Mouse (Mus musculus) regulatory T cell (primary cell): ENCODE data around the gene Hist1h1d.

Experiments
- in situ Hi-C: fragments of 300-600 bp; cut with MboI, MseI; formaldehyde crosslinking; loops from one replicate; pipeline ENCODE4 v1.15.1; 2025; ENCODE audit warnings: high pct_unique_total_duplicates

Hist1h1d gene

GRCm38 (mm10) chr13:23552962-23553361 lies at the start of gene Hist1h1d:
Gene Hist1h1d, plus strand, starts transcription at chr13:23553262.
- in situ Hi-C loops = loop anchor here (25.0 kb wide), 2 partner anchors 1059 to 1741 kb away; partner anchors contain the start of genes Hist1h2ao, Hist1h2bq and Hist1h4m

GRCm38 (mm10) chr13:23503797-23504196 lies 49.3 kb upstream of the Hist1h1d start:
- in situ Hi-C loops = loop anchor here (5.0 kb wide), 1 partner anchor 206 kb away; no protein-coding TSS in a partner anchor

- in situ Hi-C loops = loop anchor here (5.0 kb wide), 1 partner anchor 44 kb away; no protein-coding TSS in a partner anchor
These were observed 47.3 kb upstream of the Hist1h1d start for GRCm38 (mm10) chr13:23505662-23506345.

GRCm38 (mm10) chr13:23506351-23506750 lies 46.7 kb upstream of the Hist1h1d start:
- in situ Hi-C loops = loop anchor here (5.0 kb wide), 1 partner anchor 44 kb away; no protein-coding TSS in a partner anchor

- in situ Hi-C loops = loop anchor here (5.0 kb wide), 1 partner anchor 45 kb away; no protein-coding TSS in a partner anchor
These were observed 46.1 kb upstream of the Hist1h1d start for GRCm38 (mm10) chr13:23506819-23507515.

- in situ Hi-C loops = no loop called here
These were observed 42.9 kb upstream of the Hist1h1d start for GRCm38 (mm10) chr13:23510127-23510526.

GRCm38 (mm10) chr13:23513517-23513916 lies 39.5 kb upstream of the Hist1h1d start:
- in situ Hi-C loops = no loop called here

- in situ Hi-C loops = loop anchor here (5.0 kb wide), 1 partner anchor 1588 kb away; no protein-coding TSS in a partner anchor
These were observed 37.8 kb upstream of the Hist1h1d start for GRCm38 (mm10) chr13:23515281-23515680.

GRCm38 (mm10) chr13:23515826-23516620 lies 37.0 kb upstream of the Hist1h1d start:
- in situ Hi-C loops = loop anchor here (5.0 kb wide), 1 partner anchor 1589 kb away; no protein-coding TSS in a partner anchor

- in situ Hi-C loops = loop anchor here (5.0 kb wide), 1 partner anchor 1590 kb away; no protein-coding TSS in a partner anchor
These were observed 36.0 kb upstream of the Hist1h1d start for GRCm38 (mm10) chr13:23516822-23517602.

- in situ Hi-C loops = loop anchor here (5.0 kb wide), 1 partner anchor 1590 kb away; no protein-coding TSS in a partner anchor
These were observed 35.3 kb upstream of the Hist1h1d start for GRCm38 (mm10) chr13:23517603-23518294.

- in situ Hi-C loops = loop anchor here (5.0 kb wide), 1 partner anchor 1591 kb away; no protein-coding TSS in a partner anchor
These were observed 34.8 kb upstream of the Hist1h1d start for GRCm38 (mm10) chr13:23518295-23518603.

- in situ Hi-C loops = loop anchor here (5.0 kb wide), 1 partner anchor 1592 kb away; no protein-coding TSS in a partner anchor
These were observed 34.2 kb upstream of the Hist1h1d start for GRCm38 (mm10) chr13:23518885-23519284.

- in situ Hi-C loops = loop anchor here (5.0 kb wide), 1 partner anchor 1592 kb away; no protein-coding TSS in a partner anchor
These were observed 33.6 kb upstream of the Hist1h1d start for GRCm38 (mm10) chr13:23519416-23519815.

- in situ Hi-C loops = loop anchor here (5.0 kb wide), 2 partner anchors 89 to 1469 kb away; no protein-coding TSS in a partner anchor
These were observed 31.4 kb upstream of the Hist1h1d start for GRCm38 (mm10) chr13:23521703-23522102.

GRCm38 (mm10) chr13:23523976-23524375 lies 29.1 kb upstream of the Hist1h1d start:
- in situ Hi-C loops = loop anchor here (5.0 kb wide), 2 partner anchors 92 to 1472 kb away; no protein-coding TSS in a partner anchor

- in situ Hi-C loops = loop anchor here (5.0 kb wide), 2 partner anchors 92 to 1472 kb away; no protein-coding TSS in a partner anchor
These were observed 28.4 kb upstream of the Hist1h1d start for GRCm38 (mm10) chr13:23524654-23525053.

- in situ Hi-C loops = no loop called here
These were observed 27.2 kb upstream of the Hist1h1d start for GRCm38 (mm10) chr13:23525901-23526300.

GRCm38 (mm10) chr13:23526312-23526711 lies 26.8 kb upstream of the Hist1h1d start:
- in situ Hi-C loops = no loop called here

GRCm38 (mm10) chr13:23529005-23529404 lies 24.1 kb upstream of the Hist1h1d start:
- in situ Hi-C loops = no loop called here
